Mouse (Mus musculus): ENCODE results near the gene Ifna12. TPM values are rescaled to one million over a fixed set of nuclear protein-coding genes. Genes with fewer than 3 reads are reported as not detected.
"Not testable (repeated sequence)": the region's sequence is repeated elsewhere in the genome, so short reads cannot be mapped to it uniquely, and the experiment has no call there.

The Ifna12 gene
- polyA plus RNA-seq, 1 experiment from 2014 or later: not detected

DNA sequence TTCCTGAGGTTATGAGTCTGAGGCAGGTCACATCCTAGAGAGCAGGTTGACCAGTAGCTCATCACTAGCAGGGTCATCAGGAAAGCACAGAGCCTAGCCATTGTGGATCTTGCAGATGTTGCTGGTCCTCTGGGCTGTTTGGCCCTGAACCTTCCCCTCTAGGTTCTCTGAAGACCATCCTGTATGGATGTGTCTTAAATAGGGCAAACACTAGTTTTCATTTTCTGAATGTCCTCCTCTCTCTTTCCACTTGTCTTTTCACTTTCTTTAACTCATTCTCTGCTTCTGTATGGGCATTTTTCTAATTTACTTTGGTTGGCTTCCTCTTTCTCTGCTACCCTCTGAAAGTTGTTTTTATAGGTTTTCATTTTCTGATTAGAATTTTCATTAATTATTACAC lies 45.0 kb downstream of the Ifna12 start, which contains the start of gene Ifna15:
Gene Ifna15 (minus strand): TSS at position 101 of the 400 bp plus-strand sequence.
- not testable (repeated sequence) for H3K4me3 ChIP-seq (ENCODE audit: low read length); H3K9ac ChIP-seq (ENCODE audit: low read length); H3K27me3 ChIP-seq (ENCODE audit: control insufficient read depth, insufficient read depth, low read length); H3K4me1 ChIP-seq (ENCODE audit: control insufficient read depth, insufficient read depth, low read length); H3K36me3 ChIP-seq (ENCODE audit: control insufficient read depth, insufficient read depth); H3K9me3 ChIP-seq (replicated peaks; ENCODE audit: control insufficient read depth, low read length); ATAC-seq (replicated peaks; ENCODE audit: extremely low read depth, insufficient read depth, low FRiP score); H3K27ac ChIP-seq (ENCODE audit: low read length); H3K4me2 ChIP-seq (ENCODE audit: low read depth, low read length)

Other genes starting within 250 kb of the Ifna12 start
- gene Hacd4, start 164.4 kb downstream of the Ifna12 start, polyA plus RNA-seq (2015; fragmentation: Nextera tagmentation; extraction: Ambion mirVana): 7.3 and 7.8 TPM in 2 replicates
- not detected in 2 replicates for gene Ifnb1, start 80.6 kb downstream of the Ifna12 start, polyA plus RNA-seq (2015; fragmentation: Nextera tagmentation; extraction: Ambion mirVana)
- not detected in 2 replicates for gene Ifna15, start 45.1 kb downstream of the Ifna12 start, polyA plus RNA-seq (2015; fragmentation: Nextera tagmentation; extraction: Ambion mirVana)
- not detected in 2 replicates for gene Ifna14, start 31.6 kb downstream of the Ifna12 start, polyA plus RNA-seq (2015; fragmentation: Nextera tagmentation; extraction: Ambion mirVana)
- gene Ifna9, start 11.0 kb downstream of the Ifna12 start, polyA plus RNA-seq (2015; fragmentation: Nextera tagmentation; extraction: Ambion mirVana): not detected in 2 replicates
- not detected in 2 replicates for gene C87499, start 31.0 kb upstream of the Ifna12 start, polyA plus RNA-seq (2015; fragmentation: Nextera tagmentation; extraction: Ambion mirVana)
- not detected in 2 replicates for gene Ifna13, start 41.1 kb upstream of the Ifna12 start, polyA plus RNA-seq (2015; fragmentation: Nextera tagmentation; extraction: Ambion mirVana)
- not detected in 2 replicates for gene Ifna16, start 73.5 kb upstream of the Ifna12 start, polyA plus RNA-seq (2015; fragmentation: Nextera tagmentation; extraction: Ambion mirVana)
- not detected in 2 replicates for gene Ifna2, start 80.5 kb upstream of the Ifna12 start, polyA plus RNA-seq (2015; fragmentation: Nextera tagmentation; extraction: Ambion mirVana)
- not detected in 2 replicates for gene Ifnab, start 88.0 kb upstream of the Ifna12 start, polyA plus RNA-seq (2015; fragmentation: Nextera tagmentation; extraction: Ambion mirVana)
- gene Gm26566, start 118.4 kb upstream of the Ifna12 start, polyA plus RNA-seq (2015; fragmentation: Nextera tagmentation; extraction: Ambion mirVana): 0.76 and 1.1 TPM in 2 replicates
- 77.2 and 82.3 TPM in 2 replicates for gene Klhl9, start 119.1 kb upstream of the Ifna12 start, polyA plus RNA-seq (2015; fragmentation: Nextera tagmentation; extraction: Ambion mirVana)
- not detected in 2 replicates for gene Gm13271, start 151.5 kb upstream of the Ifna12 start, polyA plus RNA-seq (2015; fragmentation: Nextera tagmentation; extraction: Ambion mirVana)
- gene Gm13283, start 156.7 kb upstream of the Ifna12 start, polyA plus RNA-seq (2015; fragmentation: Nextera tagmentation; extraction: Ambion mirVana): 0.25 TPM in 2 replicates
- 0.39 and 0.45 TPM in 2 replicates for gene Gm13290, start 170.5 kb upstream of the Ifna12 start, polyA plus RNA-seq (2015; fragmentation: Nextera tagmentation; extraction: Ambion mirVana)
- gene Gm13289, start 173.5 kb upstream of the Ifna12 start, polyA plus RNA-seq (2015; fragmentation: Nextera tagmentation; extraction: Ambion mirVana): not detected in 2 replicates
- gene Gm13272, start 176.5 kb upstream of the Ifna12 start, polyA plus RNA-seq (2015; fragmentation: Nextera tagmentation; extraction: Ambion mirVana): not detected in 2 replicates
- gene Ifnz, start 178.8 kb upstream of the Ifna12 start, polyA plus RNA-seq (2015; fragmentation: Nextera tagmentation; extraction: Ambion mirVana): 0.50 TPM in 1 of 2 replicates, not detected in the other
- not detected in 2 replicates for gene Gm13276, start 182.3 kb upstream of the Ifna12 start, polyA plus RNA-seq (2015; fragmentation: Nextera tagmentation; extraction: Ambion mirVana)
- not detected in 2 replicates for gene Gm13277, start 185.3 kb upstream of the Ifna12 start, polyA plus RNA-seq (2015; fragmentation: Nextera tagmentation; extraction: Ambion mirVana)
- gene Gm13278, start 188.2 kb upstream of the Ifna12 start, polyA plus RNA-seq (2015; fragmentation: Nextera tagmentation; extraction: Ambion mirVana): not detected in 2 replicates
- not detected in 2 replicates for gene Gm13275, start 191.1 kb upstream of the Ifna12 start, polyA plus RNA-seq (2015; fragmentation: Nextera tagmentation; extraction: Ambion mirVana)
- gene Gm13279, start 194.0 kb upstream of the Ifna12 start, polyA plus RNA-seq (2015; fragmentation: Nextera tagmentation; extraction: Ambion mirVana): not detected in 2 replicates
- gene Gm13285, start 196.3 kb upstream of the Ifna12 start, polyA plus RNA-seq (2015; fragmentation: Nextera tagmentation; extraction: Ambion mirVana): 0.72 and 1.6 TPM in 2 replicates
- gene Gm13287, start 199.9 kb upstream of the Ifna12 start, polyA plus RNA-seq (2015; fragmentation: Nextera tagmentation; extraction: Ambion mirVana): not detected in 2 replicates
- gene Gm13288, start 202.2 kb upstream of the Ifna12 start, polyA plus RNA-seq (2015; fragmentation: Nextera tagmentation; extraction: Ambion mirVana): not detected in 2 replicates
- not detected in 2 replicates for gene Ifna7, start 212.9 kb upstream of the Ifna12 start, polyA plus RNA-seq (2015; fragmentation: Nextera tagmentation; extraction: Ambion mirVana)
- not detected in 2 replicates for gene Ifna11, start 216.6 kb upstream of the Ifna12 start, polyA plus RNA-seq (2015; fragmentation: Nextera tagmentation; extraction: Ambion mirVana)
- not detected in 2 replicates for gene Ifna6, start 224.0 kb upstream of the Ifna12 start, polyA plus RNA-seq (2015; fragmentation: Nextera tagmentation; extraction: Ambion mirVana)
- gene Ifna5, start 232.1 kb upstream of the Ifna12 start, polyA plus RNA-seq (2015; fragmentation: Nextera tagmentation; extraction: Ambion mirVana): not detected in 2 replicates
- gene Ifna4, start 238.5 kb upstream of the Ifna12 start, polyA plus RNA-seq (2015; fragmentation: Nextera tagmentation; extraction: Ambion mirVana): not detected in 2 replicates
- not detected in 2 replicates for gene Ifna1, start 246.7 kb upstream of the Ifna12 start, polyA plus RNA-seq (2015; fragmentation: Nextera tagmentation; extraction: Ambion mirVana)